8 mouse cellular contexts compared by ENCODE assay signal in genomic region chr14:55094704-55095231, GRCm38 (mm10). TPM values are rescaled to one million over a fixed set of nuclear protein-coding genes. Genes with fewer than 3 reads are reported as not detected.
DNase-seq lines count a peak whose midpoint lies in the region; ATAC-seq and TF ChIP-seq lines count a peak whose summit lies in the region.

TSS of gene Thtpa (plus strand) at chr14:55094784.

- no peak within 1 kb of the TSS for H3K27ac ChIP-seq in CH12.LX (ENCODE audit: insufficient read depth, low read depth)
- H3K27ac ChIP-seq in forebrain, embryonic 10.5 days, result peak within 1 kb of the TSS; percentile 98
- H3K27ac ChIP-seq in heart, embryonic 16.5 days (ENCODE audit: low read length), result peak within 1 kb of the TSS; percentile 82
- H3K27ac ChIP-seq in liver, postnatal 0 days (ENCODE audit: low read depth), result peak within 1 kb of the TSS; percentile 80
- peak within 1 kb of the TSS; percentile 95 for H3K27ac ChIP-seq in neural tube, embryonic 13.5 days (replicated peaks)
- peak within 1 kb of the TSS; percentile 21; the same call in 1 of the 2 replicates for H3K27ac ChIP-seq in thymus, adult 2 months (ENCODE audit: control insufficient read depth, insufficient read depth, low read length)

- no peak for TF ChIP-seq CTCF in CH12.LX (conservative IDR thresholded peaks at IDR 0.05 in 1 of 2, IDR thresholded peaks at IDR 0.05 in 1 of 2; ENCODE audit: low read depth in 2 of 2, low read length in 2 of 2)
- TF ChIP-seq CTCF in brain, embryonic 14.5 days (IDR thresholded peaks at IDR 0.05; ENCODE audit: borderline replicate concordance, extremely low read depth, insufficient read depth, insufficient read length), result no peak
- no peak for TF ChIP-seq CTCF in liver, postnatal 0 days (IDR thresholded peaks at IDR 0.05; ENCODE audit: low read depth)
- no peak for TF ChIP-seq CTCF in thymus, adult 2 months (IDR thresholded peaks at IDR 0.05; ENCODE audit: borderline replicate concordance, control insufficient read depth, extremely low read depth, insufficient read depth, low read length, poor library complexity)

- TF ChIP-seq EP300 in CH12.LX (IDR thresholded peaks at IDR 0.05; ENCODE audit: low read length), result no peak
- TF ChIP-seq EP300 in liver, postnatal 0 days (IDR thresholded peaks at IDR 0.05; ENCODE audit: low read depth), result no peak

- DNase-seq in CH12.LX (ENCODE audit: extremely low read depth), result peak; percentile 72
- peak; percentile 90 for DNase-seq in brain, embryonic 14.5 days (ENCODE audit: low read depth)
- DNase-seq in forebrain, embryonic 10.5 days (ENCODE audit: extremely low spot score, low spot score), result peak; percentile 86
- DNase-seq in kidney, postnatal 25 days, result peak; percentile 85 to 91
- DNase-seq in liver, postnatal 0 days, result peak; percentile 81
- peak; percentile 72 for DNase-seq in thymus, adult 2 months

- H3K9me3 ChIP-seq in CH12.LX (replicated peaks; ENCODE audit: low read length), result no peaks in the 10 kb centered on the region
- H3K9me3 ChIP-seq in forebrain, embryonic 10.5 days, result no peaks in the 10 kb centered on the region
- no peaks in the 10 kb centered on the region for H3K9me3 ChIP-seq in heart, embryonic 16.5 days (replicated peaks; ENCODE audit: control insufficient read depth, low read length)
- no peaks in the 10 kb centered on the region for H3K9me3 ChIP-seq in liver, postnatal 0 days (ENCODE audit: low read length)
- no peaks in the 10 kb centered on the region for H3K9me3 ChIP-seq in neural tube, embryonic 13.5 days

- ATAC-seq in heart, embryonic 16.5 days (replicated peaks; ENCODE audit: extremely low read depth, insufficient read depth, low FRiP score), result peak; percentile 53; the same call in 1 of the 2 replicates
- peak; percentile 70 for ATAC-seq in liver, postnatal 0 days
- peak; percentile 25 for ATAC-seq in neural tube, embryonic 13.5 days (ENCODE audit: low read depth)

- dilution Hi-C loops in CH12.LX (cut with MboI; ENCODE audit: extremely low pct_ligation_motif_present, extremely low pct_unique_long_range_greater_than_20kb, low sequenced_read_pairs), result no loop called here

- in situ Hi-C loops in CH12.LX (cut with MboI; ENCODE audit: low pct_ligation_motif_present, low pct_unique_long_range_greater_than_20kb, low sequenced_read_pairs), result no loop called here

- H3K79me2 ChIP-seq in CH12.LX (replicated peaks; ENCODE audit: control insufficient read depth, extremely low read depth, insufficient read depth, poor library complexity, severe bottlenecking), result no peaks in the 10 kb centered on the region

- TF ChIP-seq POLR2A in CH12.LX (IDR thresholded peaks at IDR 0.05; ENCODE audit: low read depth, low read length), result peak; percentile 56
- peak; percentile 39; the same call in 1 of the 2 replicates for TF ChIP-seq POLR2A in brain, embryonic 14.5 days (IDR thresholded peaks at IDR 0.05; ENCODE audit: borderline replicate concordance, extremely low read depth, insufficient read depth, insufficient read length, poor library complexity, severe bottlenecking)
- TF ChIP-seq POLR2A in thymus, adult 2 months (IDR thresholded peaks at IDR 0.05; ENCODE audit: control insufficient read depth, extremely low read depth, insufficient read depth, low read length, poor library complexity), result no peak

- peak within 1 kb of the TSS; percentile 54 to 71 (median 66) for H3K4me3 ChIP-seq in CH12.LX (replicated peaks in 1 of 3; ENCODE audit: low read depth in 2 of 3, low read length in 2 of 3, poor library complexity in 1 of 3)
- peak within 1 kb of the TSS; percentile 73 for H3K4me3 ChIP-seq in forebrain, embryonic 10.5 days
- peak within 1 kb of the TSS; percentile 90 for H3K4me3 ChIP-seq in heart, embryonic 16.5 days (ENCODE audit: low read length)
- peak within 1 kb of the TSS; percentile 89 for H3K4me3 ChIP-seq in liver, postnatal 0 days (ENCODE audit: low read depth, low read length)
- H3K4me3 ChIP-seq in neural tube, embryonic 13.5 days, result peak within 1 kb of the TSS; percentile 56
- peak within 1 kb of the TSS; percentile 100 for H3K4me3 ChIP-seq in thymus, adult 2 months (ENCODE audit: control insufficient read depth, insufficient read depth, low read length)

- peaks cover 1 to 34% of the 10 kb centered on the region in 2 experiments for H3K36me3 ChIP-seq in CH12.LX (replicated peaks in 1 of 2; ENCODE audit: control insufficient read depth in 1 of 2, insufficient read depth in 1 of 2, low read length in 1 of 2)
- peaks cover 26% of the 10 kb centered on the region for H3K36me3 ChIP-seq in forebrain, embryonic 10.5 days (replicated peaks)
- peaks cover 8% of the 10 kb centered on the region for H3K36me3 ChIP-seq in heart, embryonic 16.5 days (ENCODE audit: control insufficient read depth, insufficient read depth)
- peaks cover 12% of the 10 kb centered on the region for H3K36me3 ChIP-seq in liver, postnatal 0 days (replicated peaks; ENCODE audit: insufficient read depth, low read length)
- H3K36me3 ChIP-seq in neural tube, embryonic 13.5 days, result peaks cover 17% of the 10 kb centered on the region; the same call in 1 of the 2 replicates
- H3K36me3 ChIP-seq in thymus, adult 2 months (ENCODE audit: control insufficient read depth, insufficient read depth, low read length), result no peaks in the 10 kb centered on the region

- TF ChIP-seq RAD21 in CH12.LX (IDR thresholded peaks at IDR 0.05; ENCODE audit: low read depth, low read length), result no peak

- under 1% methylated on average over 30 of the region's 30 CpGs for WGBS in forebrain, embryonic 10.5 days
- under 1% methylated on average over 30 of the region's 30 CpGs for WGBS in heart, embryonic 16.5 days
- WGBS in liver, postnatal 0 days (ENCODE audit: insufficient replicate concordance), result under 1% methylated on average over 30 of the region's 30 CpGs
- WGBS in neural tube, embryonic 13.5 days, result 1% methylated on average over 30 of the region's 30 CpGs
- WGBS in thymus, adult 2 months, result 1% methylated on average over 30 of the region's 30 CpGs

- peaks cover 6 to 45% of the 10 kb centered on the region in 2 experiments for H3K4me1 ChIP-seq in CH12.LX (ENCODE audit: control insufficient read depth in 1 of 2, insufficient read depth in 2 of 2)
- peaks cover 66% of the 10 kb centered on the region for H3K4me1 ChIP-seq in forebrain, embryonic 10.5 days
- peaks cover 21% of the 10 kb centered on the region for H3K4me1 ChIP-seq in heart, embryonic 16.5 days (ENCODE audit: control insufficient read depth, insufficient read depth, low read length)
- peaks cover 29% of the 10 kb centered on the region for H3K4me1 ChIP-seq in liver, postnatal 0 days (ENCODE audit: insufficient read depth)
- peaks cover 56% of the 10 kb centered on the region for H3K4me1 ChIP-seq in neural tube, embryonic 13.5 days (replicated peaks)
- peaks cover 26% of the 10 kb centered on the region for H3K4me1 ChIP-seq in thymus, adult 2 months (replicated peaks; ENCODE audit: control insufficient read depth, insufficient read depth, low read length)

- H3K4me2 ChIP-seq in CH12.LX (ENCODE audit: insufficient read depth, low read depth, poor library complexity, severe bottlenecking), result no peak within 1 kb of the TSS
- peak within 1 kb of the TSS; percentile 91 for H3K4me2 ChIP-seq in heart, embryonic 16.5 days (ENCODE audit: low read depth, low read length)
- peak within 1 kb of the TSS; percentile 91 for H3K4me2 ChIP-seq in liver, postnatal 0 days (ENCODE audit: low read depth, low read length)
- peak within 1 kb of the TSS; percentile 76 for H3K4me2 ChIP-seq in neural tube, embryonic 13.5 days

- H3K27me3 ChIP-seq in CH12.LX (replicated peaks), result peaks cover 2% of the 10 kb centered on the region
- H3K27me3 ChIP-seq in forebrain, embryonic 10.5 days (ENCODE audit: poor library complexity, severe bottlenecking), result peaks cover 9% of the 10 kb centered on the region; the same call in 1 of the 2 replicates
- no peaks in the 10 kb centered on the region for H3K27me3 ChIP-seq in heart, embryonic 16.5 days (ENCODE audit: control insufficient read depth, insufficient read depth, low read length)
- no peaks in the 10 kb centered on the region for H3K27me3 ChIP-seq in liver, postnatal 0 days (ENCODE audit: insufficient read depth, low read length)
- H3K27me3 ChIP-seq in neural tube, embryonic 13.5 days, result no peaks in the 10 kb centered on the region
- H3K27me3 ChIP-seq in thymus, adult 2 months (ENCODE audit: control insufficient read depth, insufficient read depth, low read length), result no peaks in the 10 kb centered on the region

- no peak within 1 kb of the TSS for H3K9ac ChIP-seq in CH12.LX (ENCODE audit: insufficient read depth, low read depth)
- H3K9ac ChIP-seq in heart, embryonic 16.5 days (ENCODE audit: low read length), result peak within 1 kb of the TSS; percentile 87
- peak within 1 kb of the TSS; percentile 83 for H3K9ac ChIP-seq in liver, postnatal 0 days (replicated peaks)
- peak within 1 kb of the TSS; percentile 81 for H3K9ac ChIP-seq in neural tube, embryonic 13.5 days

TF ChIP-seq in CH12.LX, 34 proteins besides CTCF, POLR2A, EP300 and RAD21 (continues in another document):
- TF ChIP-seq UBTF (IDR thresholded peaks at IDR 0.05; ENCODE audit: low read depth, low read length) (no peak), MAZ (IDR thresholded peaks at IDR 0.05; ENCODE audit: low read depth, low read length) (no peak), IRF4 (IDR thresholded peaks at IDR 0.05; ENCODE audit: low read depth, low read length) (no peak), ZKSCAN1 (IDR thresholded peaks at IDR 0.05; ENCODE audit: borderline replicate concordance, low read depth, low read length) (no peak), CHD2 (IDR thresholded peaks at IDR 0.05; ENCODE audit: low read length) (peak; percentile 68), CHD1 (IDR thresholded peaks at IDR 0.05; ENCODE audit: low read depth, low read length) (no peak), ZC3H11A (IDR thresholded peaks at IDR 0.05; ENCODE audit: low read depth, low read length) (no peak), NRF1 (IDR thresholded peaks at IDR 0.05; ENCODE audit: low read depth, low read length) (0 out of 2 replicates have a peak, but pooled peaks have one; percentile 31), SIN3A (IDR thresholded peaks at IDR 0.05; ENCODE audit: low read length) (peak; percentile 54; the same call in 1 of the 2 replicates), MYC (IDR thresholded peaks at IDR 0.05; ENCODE audit: low read depth, low read length) (no peak; the same call in 1 of the 2 replicates), MEF2A (IDR thresholded peaks at IDR 0.05; ENCODE audit: borderline replicate concordance, low read depth, low read length) (0 out of 2 replicates have a peak, but pooled peaks have one; percentile 13)

RNA-seq across cellular contexts. Expression of gene Thtpa, which starts in this region (rescaled TPM):
- 3.7 and 4.0 TPM in 2 replicates for total RNA-seq in CH12.LX (2012; rRNA removed)
- total RNA-seq in CH12.LX (2014; rRNA removed), result 9.0 and 9.4 TPM in 2 replicates
- polyA plus RNA-seq in CH12.LX (2012; ENCODE audit: insufficient read length, low read depth), result 5.5 and 6.7 TPM in 2 replicates
- polyA plus RNA-seq in brain, embryonic 14.5 days (2012; rRNA removed), result 13.5 and 18.3 TPM in 2 replicates
- 30.5 and 31.4 TPM in 2 replicates for polyA plus RNA-seq in forebrain, embryonic 10.5 days (2016; fragmentation: Nextera tagmentation; extraction: Ambion mirVana)
- 16.1 and 16.9 TPM in 2 replicates for polyA plus RNA-seq in heart, embryonic 16.5 days (2015; fragmentation: Nextera tagmentation; extraction: Ambion mirVana)
- polyA plus RNA-seq in liver, postnatal 0 days (2015; fragmentation: Nextera tagmentation; extraction: Ambion mirVana), result 5.9 and 7.0 TPM in 2 replicates
- polyA plus RNA-seq in neural tube, embryonic 13.5 days (2015; fragmentation: Nextera tagmentation; extraction: Ambion mirVana), result 29.4 and 29.8 TPM in 2 replicates
- 6.0 and 6.1 TPM in 2 replicates for polyA plus RNA-seq in thymus, adult 2 months (2012; rRNA removed)
